8 mouse cellular contexts compared by ENCODE assay signal in the genomic region with DNA sequence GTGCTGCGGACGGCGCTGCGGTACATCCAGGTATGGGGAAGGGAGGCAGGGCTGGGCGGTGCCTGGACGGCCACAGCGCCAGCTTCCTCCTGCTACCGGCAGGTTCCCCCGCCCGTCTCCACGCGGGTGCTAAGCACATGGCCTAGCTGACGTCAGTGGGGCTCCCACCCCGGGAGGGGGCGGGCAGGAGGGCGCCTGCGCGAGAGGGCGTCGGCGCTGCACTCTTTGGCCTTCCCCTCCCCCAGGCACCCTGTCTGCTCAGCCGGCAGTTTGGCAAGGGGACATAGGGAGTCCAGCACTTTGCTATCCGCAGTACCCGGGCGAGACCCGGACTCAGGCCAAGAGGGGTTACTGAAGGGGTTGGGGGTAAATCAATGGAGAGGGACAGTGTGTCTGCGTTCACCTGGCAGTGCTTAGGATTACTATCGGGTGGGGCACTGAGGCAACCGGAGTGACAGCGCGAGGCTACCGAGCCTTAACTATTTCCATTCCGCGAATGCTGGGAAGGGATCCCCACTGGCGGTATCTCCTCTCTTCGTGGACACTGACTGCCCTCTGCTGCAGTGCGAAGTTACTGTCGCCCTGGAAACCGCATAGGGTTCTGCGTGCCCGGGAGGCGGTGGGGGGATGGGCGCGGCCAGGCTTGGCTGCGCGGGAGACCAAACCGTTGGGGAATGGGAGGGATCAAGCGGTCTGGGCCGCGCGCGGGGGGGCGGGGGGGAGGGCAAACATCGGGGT. TPM values are rescaled to one million over a fixed set of nuclear protein-coding genes. Genes with fewer than 3 reads are reported as not detected.
DNase-seq lines count a peak whose midpoint lies in the region; ATAC-seq and TF ChIP-seq lines count a peak whose summit lies in the region.

No protein-coding gene starts in this region.

- H3K27ac ChIP-seq in CH12.LX (ENCODE audit: insufficient read depth, low read depth): peak overlapping the region; percentile 77
- peak overlapping the region; percentile 89 for H3K27ac ChIP-seq in forebrain, embryonic 11.5 days (ENCODE audit: low read depth, low read length)
- peak overlapping the region; percentile 98 for H3K27ac ChIP-seq in heart, embryonic 15.5 days
- H3K27ac ChIP-seq in liver, embryonic 14.5 days: peak overlapping the region; percentile 93
- peak overlapping the region; percentile 98 for H3K27ac ChIP-seq in stomach, embryonic 15.5 days

- H3K4me1 ChIP-seq in CH12.LX (ENCODE audit: control insufficient read depth in 1 of 2, insufficient read depth in 2 of 2): peaks cover 24 to 72% of the 10 kb centered on the region in 2 experiments
- peaks cover 15% of the 10 kb centered on the region for H3K4me1 ChIP-seq in forebrain, embryonic 11.5 days (replicated peaks; ENCODE audit: control insufficient read depth, insufficient read depth, low read length)
- H3K4me1 ChIP-seq in heart, embryonic 15.5 days (replicated peaks): peaks cover 78% of the 10 kb centered on the region
- H3K4me1 ChIP-seq in liver, embryonic 14.5 days (replicated peaks; ENCODE audit: control insufficient read depth in 2 of 2, insufficient read depth in 2 of 2, low read length in 1 of 2): peaks cover 30 to 38% of the 10 kb centered on the region in 2 experiments
- H3K4me1 ChIP-seq in stomach, embryonic 15.5 days: peaks cover 41% of the 10 kb centered on the region

- in situ Hi-C loops in CH12.LX (cut with MboI; ENCODE audit: low pct_ligation_motif_present, low pct_unique_long_range_greater_than_20kb, low sequenced_read_pairs): loop anchor here (25.0 kb wide), 1 partner anchor 451 kb away; no protein-coding TSS in a partner anchor

- peaks cover 7% of the 10 kb centered on the region for H3K79me2 ChIP-seq in CH12.LX (replicated peaks; ENCODE audit: control insufficient read depth, extremely low read depth, insufficient read depth, poor library complexity, severe bottlenecking)

- peak overlapping the region; percentile 48 for H3K4me2 ChIP-seq in CH12.LX (ENCODE audit: insufficient read depth, low read depth, poor library complexity, severe bottlenecking)
- peak overlapping the region; percentile 69 for H3K4me2 ChIP-seq in forebrain, embryonic 11.5 days (ENCODE audit: low read depth, low read length, severe bottlenecking)
- peak overlapping the region; percentile 87 for H3K4me2 ChIP-seq in heart, embryonic 15.5 days
- peak overlapping the region; percentile 99 for H3K4me2 ChIP-seq in liver, embryonic 14.5 days (ENCODE audit: low read depth)
- peak overlapping the region; percentile 90 for H3K4me2 ChIP-seq in stomach, embryonic 15.5 days

- H3K9me3 ChIP-seq in CH12.LX (replicated peaks; ENCODE audit: low read length): no peaks in the 10 kb centered on the region
- no peaks in the 10 kb centered on the region for H3K9me3 ChIP-seq in forebrain, embryonic 11.5 days (ENCODE audit: control insufficient read depth, low read length)
- no peaks in the 10 kb centered on the region for H3K9me3 ChIP-seq in heart, embryonic 15.5 days (replicated peaks)
- H3K9me3 ChIP-seq in liver, embryonic 14.5 days (ENCODE audit: control insufficient read depth, low read length): no peaks in the 10 kb centered on the region
- no peaks in the 10 kb centered on the region for H3K9me3 ChIP-seq in stomach, embryonic 15.5 days

- TF ChIP-seq POLR2A in CH12.LX (IDR thresholded peaks at IDR 0.05; ENCODE audit: low read depth, low read length): peak; percentile 66

- ATAC-seq in forebrain, embryonic 11.5 days (replicated peaks; ENCODE audit: low FRiP score): peak; percentile 81
- peak; percentile 76 for ATAC-seq in heart, embryonic 15.5 days (replicated peaks; ENCODE audit: insufficient number of reproducible peaks, insufficient read depth, low FRiP score, low read depth)
- peak; percentile 79 for ATAC-seq in liver, embryonic 14.5 days (ENCODE audit: insufficient read depth)
- ATAC-seq in stomach, embryonic 15.5 days (ENCODE audit: insufficient read depth, low FRiP score, low read depth): peak; percentile 83

- peak in 1 of 2 experiments; percentile 43; a peak in 2 of 4 replicates for TF ChIP-seq CTCF in CH12.LX (conservative IDR thresholded peaks at IDR 0.05 in 1 of 2, IDR thresholded peaks at IDR 0.05 in 1 of 2; ENCODE audit: low read depth in 2 of 2, low read length in 2 of 2)
- peak; percentile 55 for TF ChIP-seq CTCF in liver, embryonic 14.5 days (IDR thresholded peaks at IDR 0.05; ENCODE audit: low read depth)

- WGBS in forebrain, embryonic 11.5 days: under 1% methylated on average over 46 of the region's 54 CpGs
- WGBS in heart, embryonic 15.5 days: under 1% methylated on average over 52 of the region's 54 CpGs
- WGBS in liver, embryonic 14.5 days (ENCODE audit: insufficient replicate concordance): under 1% methylated on average over 50 of the region's 54 CpGs
- under 1% methylated on average over 43 of the region's 54 CpGs for WGBS in stomach, embryonic 15.5 days

- no peak for TF ChIP-seq EP300 in CH12.LX (IDR thresholded peaks at IDR 0.05; ENCODE audit: low read length)
- TF ChIP-seq EP300 in liver, embryonic 14.5 days (IDR thresholded peaks at IDR 0.05; ENCODE audit: low read depth): no peak; the same call in 1 of the 2 replicates

- peak overlapping the region; percentile 57 to 64 (median 60) for H3K4me3 ChIP-seq in CH12.LX (replicated peaks in 1 of 3; ENCODE audit: low read depth in 2 of 3, low read length in 2 of 3, poor library complexity in 1 of 3)
- peak overlapping the region; percentile 55 for H3K4me3 ChIP-seq in forebrain, embryonic 11.5 days (ENCODE audit: low read depth, low read length)
- peak overlapping the region; percentile 61 for H3K4me3 ChIP-seq in heart, embryonic 15.5 days
- peak overlapping the region; percentile 63 to 65 for H3K4me3 ChIP-seq in liver, embryonic 14.5 days (ENCODE audit: insufficient read depth in 1 of 2, low read depth in 2 of 2, low read length in 2 of 2)
- peak overlapping the region; percentile 57 for H3K4me3 ChIP-seq in stomach, embryonic 15.5 days (replicated peaks)

- H3K27me3 ChIP-seq in CH12.LX (replicated peaks): no peaks in the 10 kb centered on the region
- no peaks in the 10 kb centered on the region for H3K27me3 ChIP-seq in forebrain, embryonic 11.5 days (ENCODE audit: control insufficient read depth, insufficient read depth, low read length)
- H3K27me3 ChIP-seq in heart, embryonic 15.5 days: no peaks in the 10 kb centered on the region
- no peaks in the 10 kb centered on the region for H3K27me3 ChIP-seq in liver, embryonic 14.5 days (ENCODE audit: control insufficient read depth, insufficient read depth, low read length)
- H3K27me3 ChIP-seq in stomach, embryonic 15.5 days (replicated peaks): no peaks in the 10 kb centered on the region

- dilution Hi-C loops in CH12.LX (cut with MboI; ENCODE audit: extremely low pct_ligation_motif_present, extremely low pct_unique_long_range_greater_than_20kb, low sequenced_read_pairs): no loop called here

- H3K9ac ChIP-seq in CH12.LX (ENCODE audit: insufficient read depth, low read depth): peak overlapping the region; percentile 51
- H3K9ac ChIP-seq in forebrain, embryonic 11.5 days (ENCODE audit: low read length): peak overlapping the region; percentile 64
- H3K9ac ChIP-seq in heart, embryonic 15.5 days: peak overlapping the region; percentile 61
- H3K9ac ChIP-seq in liver, embryonic 14.5 days (replicated peaks): peak overlapping the region; percentile 83
- H3K9ac ChIP-seq in stomach, embryonic 15.5 days: peak overlapping the region; percentile 50

- peak; percentile 98 for DNase-seq in CH12.LX (ENCODE audit: extremely low read depth)
- peak; percentile 91 for DNase-seq in c-Kit-positive CD71-positive TER-119-negative erythroid progenitor cells, embryonic 14.5 days (ENCODE audit: low read depth)
- peak; percentile 93 for DNase-seq in forebrain, embryonic 11.5 days (ENCODE audit: low spot score)
- DNase-seq in kidney, postnatal 25 days: peak; percentile 95 to 99
- DNase-seq in liver, embryonic 14.5 days (ENCODE audit: low read depth in 3 of 3, low spot score in 3 of 3): peak; percentile 90 to 93 (median 90)
- peak; percentile 89 for DNase-seq in neural tube, embryonic 10.5 days (ENCODE audit: extremely low spot score, low spot score)

- peaks cover 22 to 63% of the 10 kb centered on the region in 2 experiments for H3K36me3 ChIP-seq in CH12.LX (replicated peaks in 1 of 2; ENCODE audit: control insufficient read depth in 1 of 2, insufficient read depth in 1 of 2, low read length in 1 of 2)
- H3K36me3 ChIP-seq in forebrain, embryonic 11.5 days (ENCODE audit: control insufficient read depth, insufficient read depth, low read length): no peaks in the 10 kb centered on the region; the same call in 1 of the 2 replicates
- peaks cover 9% of the 10 kb centered on the region; the same call in 1 of the 2 replicates for H3K36me3 ChIP-seq in heart, embryonic 15.5 days
- no peaks in the 10 kb centered on the region; the same call in 1 of the 2 replicates for H3K36me3 ChIP-seq in liver, embryonic 14.5 days (replicated peaks; ENCODE audit: control insufficient read depth, insufficient read depth, low read depth)
- peaks cover 3% of the 10 kb centered on the region for H3K36me3 ChIP-seq in stomach, embryonic 15.5 days

- TF ChIP-seq RAD21 in CH12.LX (IDR thresholded peaks at IDR 0.05; ENCODE audit: low read depth, low read length): peak; percentile 34

TF ChIP-seq in CH12.LX, 34 proteins besides CTCF, POLR2A, EP300 and RAD21 (continues in another document):
- TF ChIP-seq TCF12 (IDR thresholded peaks at IDR 0.05; ENCODE audit: low read depth, low read length): peak; percentile 87
- no peak; the same call in 1 of the 2 replicates for TF ChIP-seq POLR2AphosphoS2 (IDR thresholded peaks at IDR 0.05; ENCODE audit: low read depth, low read length)

RNA-seq across cellular contexts. Expression of a gene that starts 7.1 kb away (rescaled TPM):
- total RNA-seq in CH12.LX (2012; rRNA removed) (3.6 and 4.7 TPM in 2 replicates), CH12.LX (2014; rRNA removed) (1.4 and 1.6 TPM in 2 replicates)
- 29.0 and 30.6 TPM in 2 replicates for polyA plus RNA-seq in CH12.LX (2012; ENCODE audit: insufficient read length, low read depth)
- 5.8 and 6.0 TPM in 2 replicates for polyA plus RNA-seq in forebrain, embryonic 11.5 days (2014; fragmentation: Nextera tagmentation; extraction: Ambion mirVana)
- 3.0 and 3.7 TPM in 2 replicates for polyA plus RNA-seq in heart, embryonic 15.5 days (2015; fragmentation: Nextera tagmentation; extraction: Ambion mirVana)
- 2.5 TPM in 2 replicates for polyA plus RNA-seq in liver, embryonic 14.5 days (2012; rRNA removed)
- polyA plus RNA-seq in liver, embryonic 14.5 days (2014; fragmentation: Nextera tagmentation; extraction: Ambion mirVana): 1.0 and 1.2 TPM in 2 replicates
- polyA plus RNA-seq in stomach, embryonic 15.5 days (2015; fragmentation: Nextera tagmentation; extraction: Ambion mirVana): 3.9 and 4.5 TPM in 2 replicates

RNA-seq across cellular contexts. Expression of a gene that starts 59.0 kb away (rescaled TPM):
- total RNA-seq in CH12.LX (2012; rRNA removed): 2.4 and 3.8 TPM in 2 replicates
- total RNA-seq in CH12.LX (2014; rRNA removed): 0.75 and 0.93 TPM in 2 replicates
- polyA plus RNA-seq in CH12.LX (2012; ENCODE audit: insufficient read length, low read depth): 3.1 and 3.8 TPM in 2 replicates
- 8.6 and 9.2 TPM in 2 replicates for polyA plus RNA-seq in forebrain, embryonic 11.5 days (2014; fragmentation: Nextera tagmentation; extraction: Ambion mirVana)
- 3.5 and 5.5 TPM in 2 replicates for polyA plus RNA-seq in heart, embryonic 15.5 days (2015; fragmentation: Nextera tagmentation; extraction: Ambion mirVana)
- 2.6 and 2.7 TPM in 2 replicates for polyA plus RNA-seq in liver, embryonic 14.5 days (2012; rRNA removed)
- 1.1 and 1.3 TPM in 2 replicates for polyA plus RNA-seq in liver, embryonic 14.5 days (2014; fragmentation: Nextera tagmentation; extraction: Ambion mirVana)
- polyA plus RNA-seq in stomach, embryonic 15.5 days (2015; fragmentation: Nextera tagmentation; extraction: Ambion mirVana): 6.2 and 6.9 TPM in 2 replicates

Comparison
In these comparisons a context has a peak if more than half of its experiments do, and no peak if none do; other contexts are left out.
1. Peak in every context shown above with its lines: DNase-seq, ATAC-seq, H3K4me3 ChIP-seq and H3K27ac ChIP-seq.
2. H3K4me2 ChIP-seq: peak in every context shown above with its lines; median percentile 99 in liver, embryonic 14.5 days; 90 in stomach, embryonic 15.5 days; 87 in heart, embryonic 15.5 days; 69 in forebrain, embryonic 11.5 days; 48 in CH12.LX.